ENCODE assay signal across 8 mouse cellular contexts in the genomic region with DNA sequence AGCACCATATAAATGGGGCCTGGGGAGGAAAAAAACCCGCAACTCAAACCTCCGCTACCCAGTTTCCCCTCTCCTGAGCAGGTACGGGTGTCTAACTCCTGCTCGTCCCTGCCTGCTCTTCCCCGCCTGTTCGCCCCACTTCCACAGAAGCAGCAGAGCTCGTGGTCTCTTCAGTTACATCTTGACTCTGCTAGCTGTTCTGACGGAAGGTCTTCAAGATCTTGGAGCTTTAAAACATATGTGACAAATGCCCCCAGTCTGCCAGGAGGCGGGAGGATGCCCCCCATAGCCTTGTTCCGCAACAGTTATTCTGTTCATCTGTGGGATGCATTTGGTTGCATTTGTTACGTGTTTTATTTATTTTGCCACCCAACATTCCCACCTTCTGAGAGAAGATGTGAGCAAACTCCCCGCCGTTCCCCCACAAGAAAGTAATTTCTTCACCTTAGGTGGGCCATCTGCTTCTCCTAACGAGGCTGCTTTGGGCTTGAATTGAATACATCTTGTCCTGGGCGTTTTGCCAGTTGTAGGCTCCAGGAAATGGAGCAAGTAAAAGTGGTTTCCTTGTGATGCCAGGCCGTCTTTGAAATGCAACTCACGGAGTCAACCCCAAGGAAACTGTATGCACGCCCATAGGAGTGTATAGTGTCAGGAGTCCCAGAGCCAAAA. TPM values are rescaled to one million over a fixed set of nuclear protein-coding genes. Genes with fewer than 3 reads are reported as not detected.
A peak's percentile ranks its signal among the peaks of the same experiment; 100 is the strongest.
DNase-seq lines count a peak whose midpoint lies in the region; ATAC-seq and TF ChIP-seq lines count a peak whose summit lies in the region.

No protein-coding gene starts in this region.

- H3K9ac ChIP-seq in midbrain, postnatal 0 days (replicated peaks; ENCODE audit: low read length, poor library complexity, severe bottlenecking) = no peak overlapping the region
- H3K9ac ChIP-seq in midbrain, embryonic 16.5 days (ENCODE audit: low read depth, low read length) = no peak overlapping the region
- no peak overlapping the region for H3K9ac ChIP-seq in intestine, postnatal 0 days (ENCODE audit: low read depth, low read length)

- H3K27ac ChIP-seq in midbrain, postnatal 0 days (ENCODE audit: low read depth, low read length) = no peak overlapping the region
- H3K27ac ChIP-seq in midbrain, embryonic 16.5 days (ENCODE audit: low read length) = no peak overlapping the region
- H3K27ac ChIP-seq in intestine, postnatal 0 days (ENCODE audit: low read depth, low read length) = no peak overlapping the region

- no peaks in the 10 kb centered on the region for H3K27me3 ChIP-seq in midbrain, postnatal 0 days (ENCODE audit: insufficient read depth, low read length)
- H3K27me3 ChIP-seq in midbrain, embryonic 16.5 days (ENCODE audit: control insufficient read depth, insufficient read depth, low read depth, low read length) = no peaks in the 10 kb centered on the region
- no peaks in the 10 kb centered on the region for H3K27me3 ChIP-seq in intestine, postnatal 0 days (replicated peaks; ENCODE audit: control insufficient read depth, insufficient read depth, low read length)

- no peaks in the 10 kb centered on the region for H3K36me3 ChIP-seq in midbrain, postnatal 0 days (ENCODE audit: insufficient read depth, low read length)
- no peaks in the 10 kb centered on the region for H3K36me3 ChIP-seq in midbrain, embryonic 16.5 days (ENCODE audit: control insufficient read depth, insufficient read depth, low read length)
- no peaks in the 10 kb centered on the region for H3K36me3 ChIP-seq in intestine, postnatal 0 days (ENCODE audit: control insufficient read depth, insufficient read depth)

- no peak overlapping the region for H3K4me3 ChIP-seq in midbrain, postnatal 0 days (ENCODE audit: low read depth, low read length)
- H3K4me3 ChIP-seq in midbrain, embryonic 16.5 days (ENCODE audit: low read depth, low read length) = no peak overlapping the region
- H3K4me3 ChIP-seq in intestine, postnatal 0 days (ENCODE audit: low read depth, low read length) = no peak overlapping the region

- 0 out of 2 replicates have a peak overlapping the region, but pooled peaks have one; percentile 4 for H3K4me2 ChIP-seq in midbrain, postnatal 0 days (ENCODE audit: low read depth, low read length, poor library complexity, severe bottlenecking)
- H3K4me2 ChIP-seq in midbrain, embryonic 16.5 days (ENCODE audit: low read length) = no peak overlapping the region
- H3K4me2 ChIP-seq in intestine, postnatal 0 days (replicated peaks; ENCODE audit: low read depth) = no peak overlapping the region

- H3K4me1 ChIP-seq in midbrain, postnatal 0 days (ENCODE audit: insufficient read depth, low read length) = no peaks in the 10 kb centered on the region
- peaks cover 3% of the 10 kb centered on the region; the same call in 1 of the 2 replicates for H3K4me1 ChIP-seq in midbrain, embryonic 16.5 days (ENCODE audit: control insufficient read depth, insufficient read depth, low read length)
- H3K4me1 ChIP-seq in intestine, postnatal 0 days (replicated peaks; ENCODE audit: control insufficient read depth, insufficient read depth, low read length) = no peaks in the 10 kb centered on the region

- ATAC-seq in midbrain, postnatal 0 days (ENCODE audit: low FRiP score) = no peak
- ATAC-seq in midbrain, embryonic 16.5 days = no peak
- ATAC-seq in hematopoietic stem cell, adult 5-6 weeks (replicated peaks in 1 of 2; ENCODE audit: insufficient read depth in 1 of 2, low FRiP score in 2 of 2, low TSS enrichment in 1 of 2, low read depth in 1 of 2, poor library complexity in 2 of 2, severe bottlenecking in 2 of 2) = peak; percentile 79 to 91
- ATAC-seq in intestine, postnatal 0 days = no peak

- no peak for TF ChIP-seq CTCF in midbrain, postnatal 0 days (IDR thresholded peaks at IDR 0.05)
- no peak for TF ChIP-seq CTCF in intestine, postnatal 0 days (IDR thresholded peaks at IDR 0.05; ENCODE audit: low read depth)

- peak; percentile 35 for DNase-seq in adrenal gland, postnatal 14 days
- DNase-seq in adrenal gland, adult 18-20 months (ENCODE audit: low spot score in 2 of 2) = no peak
- DNase-seq in midbrain, postnatal 0 days (ENCODE audit: low spot score) = peak; percentile 85
- peak; percentile 35 for DNase-seq in lung, postnatal 14 days
- DNase-seq in heart, adult 11 months = no peak

- WGBS in midbrain, postnatal 0 days = 55% methylated on average over 18 of the region's 18 CpGs
- WGBS in midbrain, embryonic 16.5 days = 58% methylated on average over 18 of the region's 18 CpGs
- 61% methylated on average over 18 of the region's 18 CpGs for WGBS in intestine, postnatal 0 days

- H3K9me3 ChIP-seq in midbrain, postnatal 0 days (ENCODE audit: low read length) = no peaks in the 10 kb centered on the region
- H3K9me3 ChIP-seq in midbrain, embryonic 16.5 days (replicated peaks; ENCODE audit: control insufficient read depth, low read length, poor library complexity, severe bottlenecking) = no peaks in the 10 kb centered on the region
- no peaks in the 10 kb centered on the region for H3K9me3 ChIP-seq in intestine, postnatal 0 days (ENCODE audit: control insufficient read depth)

RNA-seq across cellular contexts. Expression of a gene that starts 19.8 kb away (rescaled TPM):
- total RNA-seq in adrenal gland, postnatal 14 days (2021) = 0.52 and 0.94 TPM in 2 replicates
- under 1 TPM in 1 of 2 experiments, not detected in 1; 0.46 TPM for total RNA-seq in adrenal gland, adult 18-20 months (2021)
- 11.2 and 16.3 TPM in 2 replicates for total RNA-seq in midbrain, postnatal 0 days (2014; rRNA removed)
- polyA plus RNA-seq in midbrain, postnatal 0 days (2015; fragmentation: Nextera tagmentation; extraction: Ambion mirVana) = 35.2 and 37.7 TPM in 2 replicates
- 10.9 and 15.6 TPM in 2 replicates for polyA plus RNA-seq in midbrain, embryonic 16.5 days (2015; fragmentation: Nextera tagmentation; extraction: Ambion mirVana)
- total RNA-seq in hematopoietic stem cell, adult 5-6 weeks (2017) = 2.4 TPM in 1 of 2 replicates, not detected in the other
- polyA plus RNA-seq in intestine, postnatal 0 days (2015; fragmentation: Nextera tagmentation; extraction: Ambion mirVana) = 0.74 and 0.98 TPM in 2 replicates

RNA-seq across cellular contexts. Expression of a gene that starts 51.8 kb away (rescaled TPM):
- total RNA-seq in adrenal gland, postnatal 14 days (2021) = 11.6 and 12.0 TPM in 2 replicates
- 10 to 100 TPM; 11.9 to 14.4 TPM for total RNA-seq in adrenal gland, adult 18-20 months (2021)
- 18.0 and 21.0 TPM in 2 replicates for total RNA-seq in midbrain, postnatal 0 days (2014; rRNA removed)
- polyA plus RNA-seq in midbrain, postnatal 0 days (2015; fragmentation: Nextera tagmentation; extraction: Ambion mirVana) = 14.4 and 14.6 TPM in 2 replicates
- 24.5 and 26.0 TPM in 2 replicates for polyA plus RNA-seq in midbrain, embryonic 16.5 days (2015; fragmentation: Nextera tagmentation; extraction: Ambion mirVana)
- 40.9 and 55.7 TPM in 2 replicates for total RNA-seq in hematopoietic stem cell, adult 5-6 weeks (2017)
- 17.1 and 19.9 TPM in 2 replicates for polyA plus RNA-seq in intestine, postnatal 0 days (2015; fragmentation: Nextera tagmentation; extraction: Ambion mirVana)

Comparison
In these comparisons a context has a peak if more than half of its experiments do, and no peak if none do; other contexts are left out.
1. DNase-seq: peak in adrenal gland, postnatal 14 days (single experiment), midbrain, postnatal 0 days (single experiment) and lung, postnatal 14 days (single experiment); none in adrenal gland, adult 18-20 months (0 of 2) and heart, adult 11 months (single experiment).
2. ATAC-seq: peak in hematopoietic stem cell, adult 5-6 weeks (2 of 2); none in midbrain, postnatal 0 days (single experiment), midbrain, embryonic 16.5 days (single experiment) and intestine, postnatal 0 days (single experiment).